Mouse (Mus musculus) adrenal gland, adult 18-20 months (tissue): ENCODE results near the gene Tnfsf10. TPM values are rescaled to one million over a fixed set of nuclear protein-coding genes. Genes with fewer than 3 reads are reported as not detected.
A peak's percentile ranks its signal among the peaks of the same experiment; 100 is the strongest.
"Not testable (repeated sequence)": the region's sequence is repeated elsewhere in the genome, so short reads cannot be mapped to it uniquely, and the experiment has no call there.

ENCODE experiments used
- DNase-seq, 2 experiments: peaks; one replicate each; pipeline ENCODE4 v3.0.0; 2021 to 2022; ENCODE audit warnings: low spot score in 2 of 2
- long read RNA-seq, 2 experiments: library from polyadenylated mRNA; stranded (forward); transcript quantifications; one replicate each; pipeline ENCODE4 v2.0.0; 2021
- total RNA-seq, 2 experiments: library from RNA; stranded (reverse); gene quantifications; 1 replicate in 1 of 2; 2 replicates in 1 of 2; pipeline ENCODE4 v1.2.3; 2021

Tnfsf10 gene
- total RNA-seq = 1 to 10 TPM; 6.1 to 8.6 TPM
- long read RNA-seq, experiment 1, full-length matches to known transcripts = 1 of 2 reads
- long read RNA-seq, experiment 1, partial matches to known transcripts = 0 of 2 reads
- long read RNA-seq, experiment 1, other reads (novel, unspliced or antisense) = 1 of 2 reads
- long read RNA-seq, experiment 2, full-length matches to known transcripts = 2 of 4 reads
- long read RNA-seq, experiment 2, partial matches to known transcripts = 0 of 4 reads
- long read RNA-seq, experiment 2, other reads (novel, unspliced or antisense) = 2 of 4 reads

DNA sequence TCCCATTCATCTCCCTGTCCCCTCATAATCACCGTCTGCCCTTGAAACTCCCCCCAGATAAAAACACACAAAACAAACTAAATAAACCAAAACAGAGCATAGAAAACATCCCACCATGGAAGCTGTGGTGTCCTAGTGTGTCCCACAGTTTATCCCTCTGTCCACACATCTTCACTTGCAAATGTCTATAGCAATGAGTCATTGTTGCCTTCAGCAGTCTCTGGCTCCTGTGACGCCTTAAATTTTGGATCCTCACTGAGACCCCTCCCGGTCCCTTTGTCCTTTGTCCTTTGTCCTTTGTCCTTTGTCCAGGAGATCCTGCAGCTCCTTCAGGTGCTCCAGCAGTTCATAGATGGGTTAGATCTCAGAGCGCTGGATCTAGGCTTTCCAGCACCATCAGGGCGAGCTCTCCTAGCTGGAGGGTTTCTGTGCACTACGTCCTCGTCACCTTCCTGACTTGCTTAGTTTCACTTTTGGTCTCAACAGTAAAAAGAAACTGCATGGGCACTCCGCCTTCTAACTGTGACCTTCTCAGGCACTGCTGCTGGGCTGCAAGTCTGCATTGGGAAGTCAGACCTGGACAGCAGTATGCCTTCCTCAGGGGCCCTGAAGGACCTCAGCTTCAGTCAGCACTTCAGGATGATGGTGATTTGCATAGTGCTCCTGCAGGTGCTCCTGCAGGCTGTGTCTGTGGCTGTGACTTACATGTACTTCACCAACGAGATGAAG, at the start of gene Tnfsf10:
TSS of gene Tnfsf10 (plus strand) at position 470 of the 729 bp plus-strand sequence.
- DNase-seq = peak; percentile 36 to 43

- no peak for DNase-seq
These were observed 49.5 kb upstream of the Tnfsf10 start for GRCm38 (mm10) chr3:27267327-27267726.

- no peak for DNase-seq
These were observed 48.9 kb upstream of the Tnfsf10 start for GRCm38 (mm10) chr3:27267887-27268286.

DNA sequence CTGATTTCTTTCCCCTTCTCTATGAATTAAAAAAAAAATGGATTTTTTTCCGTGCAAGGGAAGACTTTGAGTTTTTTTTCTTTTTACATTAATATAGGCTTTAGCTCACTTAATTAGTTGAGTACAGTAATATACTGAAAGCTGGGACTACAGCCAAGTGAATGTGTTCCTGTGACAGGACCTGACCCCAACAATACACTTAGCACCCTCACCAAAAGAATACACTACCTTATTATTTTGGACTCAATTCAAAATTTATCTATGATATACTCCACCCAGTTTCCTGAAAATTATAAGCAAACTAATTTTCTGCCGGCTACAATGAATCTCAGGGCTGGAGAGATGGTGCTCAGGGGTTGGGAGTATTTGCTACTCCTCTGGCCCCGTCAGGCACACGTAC, 47.7 kb upstream of the Tnfsf10 start:
- DNase-seq = no peak

GRCm38 (mm10) chr3:27270160-27270962, 46.5 kb upstream of the Tnfsf10 start:
- peak; percentile 22 to 36 for DNase-seq

GRCm38 (mm10) chr3:27272926-27273745, 43.7 kb upstream of the Tnfsf10 start:
- no peak for DNase-seq

DNA sequence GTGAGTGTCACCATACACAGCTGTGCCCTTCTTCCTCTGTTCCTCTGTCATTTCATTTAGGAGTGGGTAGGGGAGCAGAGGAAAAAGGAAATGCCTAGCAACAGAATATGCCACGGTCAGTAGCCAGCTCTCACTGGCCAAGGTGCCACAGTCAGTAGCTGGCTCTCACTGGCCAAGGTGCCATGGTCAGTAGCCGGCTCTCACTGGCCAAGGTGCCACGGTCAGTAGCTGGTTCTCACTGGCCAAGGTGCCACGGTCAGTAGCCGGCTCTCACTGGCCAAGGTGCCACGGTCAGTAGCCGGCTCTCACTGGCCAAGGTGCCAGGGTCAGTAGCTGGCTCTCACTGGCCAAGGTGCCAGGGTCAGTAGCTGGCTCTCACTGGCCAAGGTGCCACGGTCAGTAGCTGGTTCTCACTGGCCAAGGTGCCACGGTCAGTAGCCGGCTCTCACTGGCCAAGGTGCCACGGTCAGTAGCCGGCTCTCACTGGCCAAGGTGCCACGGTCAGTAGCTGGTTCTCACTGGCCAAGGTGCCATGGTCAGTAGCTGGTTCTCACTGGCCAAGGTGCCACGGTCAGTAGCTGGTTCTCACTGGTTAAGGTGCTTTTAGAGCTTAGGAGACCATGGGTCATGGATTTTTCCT, 37.4 kb upstream of the Tnfsf10 start:
- DNase-seq = not testable (repeated sequence)

GRCm38 (mm10) chr3:27280280-27280749, 36.5 kb upstream of the Tnfsf10 start:
- DNase-seq = no peak

- peak in 1 of 2 experiments; percentile 16 for DNase-seq
These were observed 33.6 kb upstream of the Tnfsf10 start for GRCm38 (mm10) chr3:27283071-27283713.

DNA sequence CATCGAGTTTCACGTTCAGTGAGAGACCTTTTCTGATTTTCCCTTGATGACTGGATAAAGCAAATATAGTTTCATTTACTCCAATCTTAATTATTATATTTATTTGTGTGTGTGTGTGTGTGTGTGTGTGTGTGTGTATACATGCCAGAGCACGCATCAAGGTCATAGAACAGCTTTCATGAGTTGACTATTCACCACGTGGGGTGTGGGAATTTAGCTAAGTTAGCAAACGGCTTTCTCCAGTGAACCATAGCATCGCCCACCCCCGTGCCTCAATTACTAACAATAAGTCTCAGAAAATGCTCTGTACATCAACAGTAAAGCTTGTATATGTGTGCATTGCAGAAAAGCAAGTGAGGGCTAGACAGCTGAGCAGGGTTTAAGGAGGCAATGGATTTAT, 33.0 kb upstream of the Tnfsf10 start:
- DNase-seq = no peak

DNA sequence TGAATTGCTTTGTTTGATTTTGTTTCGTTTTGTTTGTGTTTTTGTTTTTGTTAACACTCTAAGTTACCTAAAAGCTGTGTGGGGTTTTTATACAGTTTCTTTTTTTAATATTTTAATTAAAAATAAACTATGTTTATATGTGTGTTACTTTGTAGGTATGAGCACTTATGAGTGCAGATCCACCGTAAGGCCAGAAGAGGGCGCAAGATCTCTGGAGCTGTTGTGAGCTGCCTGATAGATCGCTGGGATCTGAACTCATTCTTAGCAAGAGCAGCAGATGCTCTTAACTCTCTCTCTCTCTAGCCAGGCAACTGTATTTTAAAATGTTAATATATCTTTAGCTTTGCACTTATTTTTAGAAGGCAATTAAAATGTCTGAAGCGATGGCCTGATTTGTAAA, 32.6 kb upstream of the Tnfsf10 start:
- DNase-seq = no peak

DNA sequence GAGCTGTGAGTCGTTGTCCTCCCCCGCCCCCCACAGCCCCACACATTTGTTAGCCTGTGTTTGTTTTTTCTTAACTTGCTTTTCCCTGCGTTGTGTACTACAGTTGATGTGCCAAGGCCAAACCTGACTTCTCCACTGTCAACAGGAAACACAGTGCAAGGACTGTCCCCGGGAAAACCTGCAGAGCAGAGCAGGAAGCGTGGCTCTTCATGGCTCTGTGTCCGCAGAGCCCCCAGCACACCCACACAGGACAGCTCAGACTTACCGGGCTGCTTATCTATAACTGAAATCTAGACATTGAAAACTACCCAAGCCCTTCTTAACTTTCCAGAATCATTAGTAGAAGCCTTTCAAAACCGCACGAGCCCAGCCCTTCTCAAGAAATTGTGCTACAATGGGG, 31.8 kb upstream of the Tnfsf10 start:
- DNase-seq = no peak

GRCm38 (mm10) chr3:27288301-27288700, 28.5 kb upstream of the Tnfsf10 start:
- DNase-seq = no peak

DNA sequence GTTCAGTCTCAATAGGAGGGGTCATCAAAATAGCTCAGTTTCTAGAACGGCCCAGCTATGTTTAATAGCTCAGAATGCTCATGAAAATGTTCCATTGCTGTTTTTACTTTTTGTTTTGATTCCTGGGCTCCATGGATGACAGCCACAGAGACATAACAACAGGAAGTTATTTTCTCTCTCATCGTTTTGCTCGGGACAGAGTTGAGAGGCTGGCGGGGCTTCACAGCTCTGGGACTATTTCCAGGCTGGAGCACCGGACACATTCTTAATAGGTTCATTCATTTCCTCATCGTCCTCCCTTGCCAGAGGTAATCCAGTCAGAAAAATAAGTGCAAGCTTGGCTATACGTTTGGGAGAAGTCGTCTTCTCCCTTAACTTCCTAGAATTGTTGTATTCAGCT, 27.9 kb upstream of the Tnfsf10 start:
- DNase-seq = no peak

GRCm38 (mm10) chr3:27290285-27290684, 26.5 kb upstream of the Tnfsf10 start:
- DNase-seq = no peak

DNA sequence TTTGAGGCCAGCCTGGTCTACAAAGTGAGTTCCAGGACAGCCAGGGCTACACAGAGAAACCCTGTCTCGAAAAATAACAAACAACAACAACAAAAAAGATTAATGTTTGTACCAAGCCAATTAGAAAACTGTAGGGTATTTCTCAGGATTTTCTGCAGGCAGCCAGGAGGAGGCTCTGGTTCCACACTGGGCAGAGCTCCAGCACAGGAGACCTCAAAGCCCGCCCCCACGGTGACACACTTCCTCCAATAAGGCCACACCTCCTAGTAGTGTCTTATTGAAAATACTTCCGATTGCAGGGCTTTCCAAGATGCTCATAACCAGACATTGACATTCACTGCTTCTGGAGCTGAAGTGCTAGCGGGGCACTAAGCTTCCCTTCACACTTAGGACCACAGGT, 25.9 kb upstream of the Tnfsf10 start:
- DNase-seq = not testable (repeated sequence)

DNA sequence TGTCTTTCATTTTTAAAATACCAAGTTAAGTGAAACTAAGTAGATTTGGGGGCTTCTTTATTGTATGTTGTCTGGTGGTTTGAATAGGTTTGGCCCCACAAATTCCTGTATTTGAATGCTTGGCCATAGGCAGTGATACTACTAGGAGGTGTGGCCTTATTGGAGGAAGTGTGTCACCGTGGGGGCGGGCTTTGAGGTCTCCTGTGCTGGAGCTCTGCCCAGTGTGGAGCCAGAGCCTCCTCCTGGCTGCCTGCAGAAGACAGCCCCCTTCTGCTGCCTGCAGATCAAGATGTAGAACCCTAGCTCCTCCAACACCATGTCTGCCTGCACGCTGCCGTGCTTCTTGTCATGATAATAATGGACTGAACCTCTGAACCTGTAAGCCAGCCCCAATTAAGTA, 25.4 kb upstream of the Tnfsf10 start:
- DNase-seq = not testable (repeated sequence)

- no peak for DNase-seq
These were observed 23.0 kb upstream of the Tnfsf10 start for GRCm38 (mm10) chr3:27293645-27294385.

DNA sequence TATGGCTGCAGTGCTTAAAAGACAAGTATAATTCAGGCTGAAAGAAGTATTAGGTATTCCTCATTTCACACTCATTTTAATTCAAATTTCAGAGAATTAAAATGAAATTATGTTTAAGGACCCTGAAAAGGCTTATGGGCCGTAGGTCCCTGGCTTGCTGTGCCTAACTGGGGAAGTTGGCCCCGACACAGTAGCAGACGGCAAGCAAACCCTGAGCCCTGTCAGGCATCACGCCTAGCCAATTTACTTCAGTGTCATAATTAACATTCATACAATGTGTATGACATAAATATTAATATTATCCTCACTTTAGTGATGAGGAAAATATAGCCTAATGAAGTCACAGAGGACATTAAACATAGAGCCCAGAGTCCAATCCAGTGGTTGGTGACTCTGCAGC, 16.4 kb upstream of the Tnfsf10 start:
- DNase-seq = no peak
